Mouse (Mus musculus) spleen, adult 12 weeks (tissue): ENCODE results near the gene Inf2.
A peak's percentile ranks its signal among the peaks of the same experiment; 100 is the strongest.

Source experiments
- DNase-seq: peaks from one replicate; pipeline ENCODE4 v3.0.0; 2022; ENCODE audit warnings: low spot score

Inf2 gene

GRCm38 (mm10) chr12:112627097-112627881 is 38.7 kb downstream of the Inf2 start:
- no peak for DNase-seq

DNA sequence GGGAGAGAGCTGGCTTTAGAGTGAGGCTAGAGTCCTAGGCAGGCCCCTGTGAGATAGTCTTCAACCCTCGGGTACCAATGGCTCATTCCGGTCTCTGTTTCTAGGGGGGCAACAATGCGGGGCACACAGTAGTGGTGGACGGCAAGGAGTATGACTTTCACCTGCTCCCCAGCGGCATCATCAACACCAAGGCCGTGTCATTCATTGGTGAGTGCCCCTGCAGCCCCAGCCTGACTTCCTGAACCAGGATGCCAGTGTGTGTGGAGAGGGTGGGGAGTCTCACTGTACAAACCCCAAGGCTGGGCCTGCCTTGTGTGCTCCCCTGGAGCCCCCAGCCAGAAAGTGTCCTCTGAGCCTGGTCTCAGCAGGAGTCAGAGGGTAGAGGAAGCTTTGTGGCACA is 39.6 kb downstream of the Inf2 start:
- DNase-seq, result no peak

GRCm38 (mm10) chr12:112628928-112629721 is 40.5 kb downstream of the Inf2 start:
- no peak for DNase-seq

GRCm38 (mm10) chr12:112630029-112630428 is 41.4 kb downstream of the Inf2 start:
- DNase-seq, result no peak

GRCm38 (mm10) chr12:112630796-112631195 is 42.2 kb downstream of the Inf2 start:
- DNase-seq, result no peak

DNA sequence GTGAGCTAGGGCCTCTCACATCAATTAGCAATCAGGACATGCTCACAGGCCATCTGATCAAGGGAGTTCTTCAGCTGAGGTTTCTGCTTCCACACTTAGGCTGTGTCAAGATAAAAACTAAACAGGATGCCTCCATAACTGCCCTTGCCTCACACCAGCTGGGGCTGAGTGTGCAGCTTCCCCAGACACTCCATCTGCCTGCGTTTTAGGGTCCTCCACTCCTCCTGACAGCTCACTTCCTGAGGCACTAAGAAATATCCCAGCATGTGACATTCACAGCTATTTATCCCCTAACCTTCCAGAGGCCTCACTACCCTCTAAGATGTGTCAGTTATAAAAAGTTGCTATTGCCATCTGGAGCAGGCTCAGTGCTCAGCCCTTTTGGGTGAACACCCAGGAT is 42.9 kb downstream of the Inf2 start:
- no peak for DNase-seq

DNA sequence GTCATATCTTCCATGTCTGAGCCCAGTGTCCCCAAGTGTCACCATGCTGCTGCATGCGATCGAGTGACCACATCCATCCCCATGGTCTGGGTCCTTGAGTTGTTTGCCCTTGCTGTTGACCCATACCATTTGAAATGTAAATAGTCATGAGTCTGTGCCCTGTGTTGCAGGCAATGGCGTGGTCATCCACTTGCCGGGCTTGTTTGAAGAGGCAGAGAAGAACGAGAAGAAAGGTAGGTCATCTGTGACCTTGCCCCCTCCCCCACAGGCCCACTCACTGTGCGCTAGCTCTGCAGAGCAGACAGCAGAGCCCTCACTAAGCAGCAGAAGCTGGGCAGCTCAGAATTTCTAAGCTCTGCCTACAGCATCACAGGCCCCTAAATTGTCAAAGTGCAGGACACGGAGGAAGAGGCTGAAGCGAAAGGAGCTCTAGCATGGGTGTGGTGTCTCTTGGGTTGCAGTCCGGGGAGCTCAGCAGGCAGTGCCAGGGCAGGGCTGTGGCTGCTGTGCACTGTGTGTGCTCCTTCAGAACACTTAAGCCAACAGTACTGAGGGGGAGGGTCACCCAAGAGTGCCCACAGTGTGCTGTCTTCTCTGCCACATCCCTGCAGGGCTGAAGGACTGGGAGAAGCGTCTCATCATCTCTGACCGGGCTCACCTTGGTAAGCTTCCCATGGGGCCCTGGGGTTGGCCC is 43.6 kb downstream of the Inf2 start:
- DNase-seq, result no peak

DNA sequence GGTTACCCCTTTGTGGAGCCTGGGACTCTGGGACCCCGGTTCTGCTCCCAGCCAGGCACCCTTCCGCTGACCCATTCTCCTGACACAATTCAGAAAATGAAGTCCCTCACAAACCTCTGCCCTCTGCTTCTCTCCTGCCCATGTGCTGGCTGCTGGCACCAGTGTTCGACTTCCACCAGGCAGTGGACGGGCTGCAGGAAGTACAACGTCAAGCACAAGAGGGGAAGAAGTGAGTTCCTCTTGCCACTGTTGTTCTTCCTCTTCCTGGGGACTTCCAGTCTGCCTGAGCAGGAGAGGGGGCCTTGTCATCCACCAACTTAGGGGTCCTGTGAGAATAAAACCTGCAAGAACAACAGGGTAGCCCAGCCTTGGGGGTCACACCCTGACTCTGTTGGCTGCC is 44.3 kb downstream of the Inf2 start:
- no peak for DNase-seq

DNA sequence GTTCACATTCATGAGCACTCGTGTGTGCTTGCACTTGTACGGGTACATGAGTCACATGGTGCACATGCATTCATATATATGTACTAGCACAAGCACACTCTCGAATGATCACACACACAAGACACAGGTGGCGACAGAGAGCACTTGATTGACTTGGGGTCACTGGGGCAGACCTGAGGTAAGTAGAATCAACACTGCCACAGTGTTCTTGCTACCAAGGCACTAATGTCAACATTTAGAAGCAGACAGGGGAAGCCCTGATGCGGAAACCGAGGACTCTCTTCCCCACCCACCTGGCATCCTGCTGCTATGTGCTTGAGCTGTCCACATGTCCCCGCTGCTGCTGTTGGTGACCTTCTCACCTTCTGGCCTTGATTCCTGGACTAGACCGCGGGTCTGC is 45.1 kb downstream of the Inf2 start:
- no peak for DNase-seq

DNA sequence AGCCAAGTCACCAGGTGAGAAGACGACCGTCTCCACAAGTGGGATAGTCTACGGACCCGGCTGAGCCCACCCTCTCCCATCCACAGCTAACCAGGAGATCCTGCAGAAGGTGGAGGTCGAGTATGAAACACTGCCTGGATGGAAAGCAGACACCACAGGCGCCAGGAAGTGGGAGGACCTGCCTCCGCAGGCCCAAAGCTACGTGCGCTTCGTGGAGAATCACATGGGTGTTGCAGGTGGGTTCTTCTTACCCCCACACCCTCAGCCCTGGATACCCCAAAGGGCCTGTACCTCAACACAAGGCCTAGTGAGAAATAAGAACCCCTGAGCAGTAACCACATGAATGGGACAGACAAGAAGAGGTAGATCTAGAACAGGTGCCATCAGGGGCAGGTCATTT is 50.9 kb downstream of the Inf2 start:
- no peak for DNase-seq

GRCm38 (mm10) chr12:112643126-112643525 is 54.5 kb downstream of the Inf2 start:
- no peak for DNase-seq

- peak; percentile 95 for DNase-seq
These were observed 55.7 kb downstream of the Inf2 start, which contains the start of gene Siva1 for GRCm38 (mm10) chr12:112644180-112644854. Gene Siva1, plus strand, starts transcription at chr12:112644679.

GRCm38 (mm10) chr12:112644855-112645506 is 56.4 kb downstream of the Inf2 start:
- DNase-seq, result no peak

DNA sequence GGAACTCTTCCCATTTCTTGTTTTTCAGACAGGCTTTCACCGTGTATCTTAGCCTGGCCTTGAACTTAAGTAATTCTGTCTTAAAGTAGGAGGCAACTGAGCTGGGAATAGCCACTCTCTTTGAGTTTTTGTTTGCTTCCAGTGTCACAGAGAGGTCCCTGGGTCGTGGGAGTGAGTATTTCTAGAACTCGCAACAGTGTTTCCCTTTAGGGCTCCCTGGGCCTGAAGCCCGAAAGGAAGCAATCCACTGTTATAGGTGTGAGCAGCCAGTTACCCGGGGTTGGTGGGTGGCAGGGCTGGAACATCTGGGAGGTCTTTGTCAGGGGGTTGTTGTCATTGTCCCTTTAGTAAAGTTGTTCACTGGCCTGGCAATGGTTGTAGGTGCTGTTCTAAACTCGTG is 57.6 kb downstream of the Inf2 start:
- DNase-seq, result no peak

DNA sequence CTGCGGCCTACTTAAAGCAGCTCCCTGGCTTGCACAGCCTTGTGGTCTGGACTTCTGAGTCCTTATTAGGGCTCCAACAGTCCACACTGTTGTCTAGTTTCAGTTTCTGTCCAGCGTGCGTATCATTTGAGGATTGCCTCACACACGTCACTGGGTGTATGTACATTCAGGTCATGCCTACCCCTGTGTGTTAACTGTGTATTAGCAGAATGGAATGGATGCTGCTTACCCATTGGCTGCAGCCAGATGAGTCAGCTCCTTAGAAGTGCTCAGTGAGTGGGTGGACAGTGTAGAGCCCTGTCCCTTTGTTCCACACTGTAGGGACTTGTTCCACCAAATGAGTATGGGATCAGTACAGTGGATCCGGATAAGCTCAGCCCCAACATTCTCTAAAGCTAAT is 59.5 kb downstream of the Inf2 start:
- DNase-seq, result no peak

DNA sequence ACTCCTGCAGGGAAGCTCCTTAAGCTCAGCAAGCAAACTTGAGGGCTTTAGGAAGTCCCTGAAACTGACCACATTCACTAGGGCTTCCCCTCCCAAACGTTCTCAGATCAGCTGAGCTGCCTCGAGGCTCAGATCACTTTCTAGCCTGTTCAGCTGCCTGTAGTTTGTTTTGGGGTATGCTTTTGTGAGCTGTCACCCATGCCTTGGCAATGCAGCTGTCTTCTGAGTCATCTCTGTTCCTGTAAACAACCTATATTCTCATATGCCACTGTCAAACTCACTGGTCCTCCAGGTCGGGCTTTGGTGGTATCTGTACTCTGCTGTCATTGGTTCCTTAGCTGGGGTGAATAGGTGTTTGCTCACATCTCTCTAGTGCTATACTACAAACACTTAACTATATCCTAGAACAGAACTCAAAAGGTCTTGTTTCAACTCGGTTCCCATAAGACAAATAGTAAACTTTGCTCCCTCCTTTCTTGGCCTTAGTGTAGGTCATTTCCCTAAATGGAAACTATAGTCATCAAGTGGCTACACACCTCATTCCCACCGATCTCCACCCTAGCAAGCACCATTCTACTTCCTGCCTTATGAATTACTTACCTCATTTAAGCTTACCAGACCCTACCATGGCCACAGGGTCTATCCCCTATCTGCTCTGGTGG is 63.3 kb downstream of the Inf2 start:
- DNase-seq, result no peak

- DNase-seq, result peak; percentile 65
These were observed 64.7 kb downstream of the Inf2 start for GRCm38 (mm10) chr12:112653157-112653824.

DNA sequence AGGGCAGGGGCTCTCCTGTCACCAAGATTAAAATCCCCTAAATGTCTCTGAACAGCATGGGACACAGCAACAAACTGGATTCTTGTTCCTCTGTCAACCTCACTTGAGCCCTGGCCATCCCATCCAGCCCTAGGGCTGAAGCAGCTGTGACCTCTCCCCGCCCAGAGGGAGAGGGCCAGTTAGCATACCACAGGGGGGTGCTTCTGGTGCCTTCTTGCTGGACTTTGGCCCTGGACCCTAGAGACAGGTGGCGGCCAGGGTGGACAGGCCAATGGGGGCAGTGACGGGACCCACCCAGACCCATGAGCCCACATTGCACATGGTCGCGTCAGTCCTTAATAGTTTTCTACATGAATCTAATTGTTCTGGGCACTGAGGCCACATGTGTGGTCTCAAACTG is 65.5 kb downstream of the Inf2 start:
- no peak for DNase-seq

DNA sequence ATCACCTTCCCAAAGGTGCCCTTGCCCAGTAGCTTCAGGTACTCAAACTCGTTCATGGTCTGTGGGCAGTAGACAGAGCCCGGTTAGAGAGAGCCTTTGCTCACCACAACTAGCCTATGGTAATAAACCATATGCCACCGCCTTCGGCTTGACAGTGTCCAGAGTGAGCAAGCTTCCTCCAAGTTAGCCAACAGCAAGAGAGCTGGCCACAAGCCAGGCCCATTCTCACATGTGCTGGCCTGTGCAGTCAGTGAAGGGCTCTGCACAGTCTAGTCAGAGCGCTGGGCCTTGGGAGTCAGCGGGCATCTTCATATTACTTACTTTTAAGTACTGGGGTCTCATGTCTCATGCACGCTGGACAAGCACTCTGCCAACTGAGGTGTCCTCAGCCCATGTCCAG is 70.0 kb downstream of the Inf2 start:
- DNase-seq, result no peak

DNA sequence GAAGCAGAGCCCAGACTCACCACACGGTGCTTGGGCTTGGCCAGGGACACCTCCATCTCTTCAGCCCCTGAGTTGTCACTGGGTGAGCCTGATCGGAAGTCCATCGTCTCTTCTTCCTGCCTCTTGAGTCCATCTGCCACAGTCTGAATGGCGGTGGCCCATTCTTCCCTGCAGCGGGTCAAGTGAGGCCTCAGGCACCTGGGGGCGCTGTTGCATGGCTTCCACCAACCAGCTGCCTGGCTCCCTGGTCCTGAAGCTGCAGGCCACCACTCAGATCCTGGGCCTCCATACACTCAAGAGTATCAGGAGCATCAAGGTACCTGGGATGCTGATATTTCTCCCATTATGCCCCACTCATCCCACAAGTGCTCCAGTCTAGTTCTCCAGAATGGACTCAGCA is 70.5 kb downstream of the Inf2 start:
- DNase-seq, result no peak
